Mouse (Mus musculus) frontal cortex, postnatal 14 days (tissue): Measurements from ENCODE around the gene Tmem212.
"Not testable (repeated sequence)": the region's sequence is repeated elsewhere in the genome, so short reads cannot be mapped to it uniquely, and the experiment has no call there.

Source experiments
- DNase-seq, 2 experiments: peaks; one replicate each; pipeline ENCODE4 v3.0.0; 2022; ENCODE audit warnings: low spot score in 2 of 2

Gene Tmem212

GRCm38 (mm10) chr3:27896318-27896892, at the start of gene Tmem212:
Tmem212 (minus strand) TSS chr3:27896368.
- no peak for DNase-seq

DNA sequence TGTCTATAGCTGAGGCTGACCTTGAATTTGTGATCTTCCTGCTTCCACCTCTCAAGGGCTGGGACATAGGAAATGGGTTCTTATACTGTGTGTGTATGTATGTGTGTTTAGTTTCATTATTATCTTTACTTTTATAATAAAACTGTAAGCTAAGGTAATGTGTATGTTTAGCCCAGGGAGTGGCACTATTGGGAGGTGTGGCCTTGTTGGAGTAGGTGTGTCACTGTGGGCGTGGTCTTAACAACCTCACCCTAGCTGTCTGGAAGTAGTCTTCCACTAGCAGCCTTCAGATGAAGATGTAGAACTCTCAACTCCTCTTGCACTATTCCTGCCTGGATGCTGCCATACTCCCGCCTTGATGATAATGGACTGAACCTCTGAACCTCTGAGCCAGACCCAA, 49.2 kb upstream of the Tmem212 start:
- not testable (repeated sequence) for DNase-seq

- no peak for DNase-seq
Measured at GRCm38 (mm10) chr3:27942991-27943390, 46.8 kb upstream of the Tmem212 start.

- DNase-seq: no peak
Measured at GRCm38 (mm10) chr3:27941634-27942033, 45.5 kb upstream of the Tmem212 start.

DNA sequence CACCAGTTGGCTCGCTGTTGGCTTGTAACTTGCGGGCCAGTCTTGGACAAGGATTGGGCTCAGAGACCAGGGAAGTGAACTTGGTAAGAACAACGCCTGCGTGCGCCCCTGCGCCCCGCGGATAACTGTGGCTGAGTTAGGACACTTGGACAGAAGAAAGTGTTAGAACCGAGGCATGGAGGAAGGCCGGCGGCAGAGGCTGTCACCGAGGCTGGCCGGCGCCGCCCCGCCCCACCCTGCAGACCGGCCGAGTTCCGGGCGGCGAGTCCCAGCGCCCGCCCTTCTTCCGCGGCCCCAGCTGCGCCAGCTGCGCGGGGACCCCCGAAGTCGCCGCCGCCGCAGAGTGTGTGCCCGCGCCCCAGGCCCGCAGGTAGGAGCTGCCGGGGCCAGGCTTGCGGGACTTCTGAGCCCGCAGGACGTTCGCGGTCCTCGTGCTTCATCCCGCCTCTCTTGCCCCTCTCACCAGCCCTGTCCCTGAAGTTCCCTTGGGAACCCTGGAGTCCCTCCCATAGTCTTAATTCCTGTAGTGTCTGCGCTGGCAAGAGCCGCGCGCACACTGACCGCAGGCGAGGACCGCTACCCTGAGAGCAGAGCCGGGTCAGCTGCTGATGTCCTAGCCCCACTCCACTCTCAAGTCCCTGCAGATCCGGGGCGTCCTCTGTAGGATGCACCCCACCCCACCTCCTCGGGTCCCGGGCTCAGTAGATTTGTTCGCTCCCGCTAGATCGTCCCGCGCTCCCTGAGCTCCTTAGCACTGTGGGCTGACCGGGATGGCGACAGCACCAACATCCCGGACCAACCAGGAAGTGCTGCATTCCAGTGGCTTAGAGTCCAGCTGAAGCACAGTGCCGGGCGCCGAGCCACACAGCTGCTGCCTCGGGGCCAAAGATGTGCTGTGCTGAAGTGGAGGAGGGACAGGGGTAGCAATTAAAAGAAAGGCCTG, 42.5 kb upstream of the Tmem212 start, which contains the start of gene Pld1:
Gene Pld1 (plus strand): TSS at position 315 of the 943 bp plus-strand sequence.
- DNase-seq: peak; percentile 31 to 38

- DNase-seq: no peak
Measured at GRCm38 (mm10) chr3:27937144-27938110, 41.3 kb upstream of the Tmem212 start.

DNA sequence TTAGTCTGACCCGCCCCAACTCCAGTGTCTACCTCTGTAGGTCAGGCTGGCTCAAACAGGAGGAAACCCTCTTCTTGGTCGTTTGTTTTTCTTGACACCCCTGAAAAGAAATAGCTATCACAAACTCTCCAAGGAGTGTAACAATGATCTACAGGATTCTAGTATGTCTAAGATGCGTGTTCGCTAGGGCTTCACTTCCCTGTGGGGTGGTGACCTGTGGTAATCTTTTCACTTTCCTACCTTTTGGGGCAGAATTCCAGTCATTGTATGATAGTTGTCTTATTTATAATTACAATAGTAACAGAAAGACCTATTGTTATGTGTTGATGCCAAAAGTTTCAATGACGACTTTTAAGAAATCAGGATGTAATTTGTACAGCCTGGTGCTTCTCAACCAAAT, 40.6 kb upstream of the Tmem212 start:
- no peak for DNase-seq

DNA sequence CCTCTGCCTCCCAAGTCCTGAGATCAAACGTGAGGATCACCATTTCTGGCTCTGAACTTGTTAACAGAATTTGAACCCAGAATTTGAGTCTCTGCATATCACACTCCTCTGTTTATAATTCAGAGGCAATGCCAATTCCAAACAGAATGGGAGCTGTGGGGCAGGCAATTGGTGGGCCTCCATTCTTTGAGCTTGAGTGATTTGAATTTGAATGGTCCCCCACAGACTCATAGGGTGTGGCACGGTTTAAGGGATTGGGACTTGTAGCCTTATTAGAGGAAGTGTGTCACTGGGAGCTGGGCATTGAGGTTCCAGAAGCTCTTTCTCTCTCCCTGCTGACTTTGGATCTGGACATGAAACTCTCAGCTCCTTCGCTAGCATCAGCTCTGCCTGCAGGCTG, 39.5 kb upstream of the Tmem212 start:
- DNase-seq: no peak

GRCm38 (mm10) chr3:27932391-27932790, 36.2 kb upstream of the Tmem212 start:
- DNase-seq: no peak

DNA sequence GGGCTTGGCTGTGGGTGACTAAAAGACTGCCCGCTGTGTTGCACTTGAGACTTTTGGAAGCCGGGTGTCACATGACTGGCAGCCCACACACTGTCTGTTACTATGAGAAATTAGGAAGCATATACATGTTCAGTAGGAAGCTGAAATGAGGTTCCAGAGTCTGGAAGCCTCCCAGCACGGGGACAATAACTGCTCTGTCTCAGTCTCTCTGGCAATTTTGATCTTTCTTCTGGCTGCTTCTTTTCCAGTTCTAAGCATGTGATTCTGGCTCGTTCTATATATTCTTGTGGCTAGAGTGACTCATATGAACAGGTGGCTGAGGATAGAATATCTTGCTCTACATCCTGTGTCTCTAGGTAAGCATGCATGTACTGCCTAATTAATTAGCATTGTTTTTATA, 33.1 kb upstream of the Tmem212 start:
- DNase-seq: no peak

GRCm38 (mm10) chr3:27924037-27924436, 27.9 kb upstream of the Tmem212 start:
- DNase-seq: no peak

DNA sequence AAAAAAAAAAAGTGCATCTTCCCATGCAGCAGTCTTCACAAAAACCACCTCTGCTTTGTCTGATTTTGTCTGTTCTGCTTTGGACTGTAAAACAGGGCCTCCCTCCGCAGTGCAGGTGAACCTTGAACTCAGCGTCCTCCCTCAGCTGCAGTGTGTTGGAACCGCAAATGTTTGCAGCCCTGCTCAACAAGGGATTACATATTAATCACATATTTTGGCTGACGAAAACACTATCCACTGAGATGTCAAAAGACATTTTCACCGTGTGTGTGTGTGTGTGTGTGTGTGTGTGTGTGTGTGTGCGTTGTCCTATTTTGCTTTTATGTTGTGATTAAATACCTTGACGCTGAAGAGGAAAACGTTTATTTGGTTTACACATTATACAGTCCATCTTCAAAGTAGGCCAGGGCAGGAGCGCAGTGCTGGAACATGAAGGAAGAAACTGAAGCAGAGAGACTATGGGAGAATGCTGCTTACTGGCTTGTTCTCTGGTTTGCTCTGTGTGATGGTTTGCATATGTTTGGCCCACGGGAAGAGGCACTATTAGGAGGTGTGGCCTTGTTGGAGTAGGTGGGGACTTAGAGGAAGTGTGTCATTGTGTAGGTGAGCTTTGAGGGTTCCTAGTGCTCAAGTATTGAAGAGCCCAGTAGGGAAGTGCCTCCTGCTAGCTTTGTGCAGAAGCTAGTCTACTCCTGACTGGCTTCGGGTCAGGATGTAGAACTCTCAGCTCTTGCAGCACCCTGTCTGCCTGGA, 25.3 kb upstream of the Tmem212 start:
- DNase-seq: no peak

- no peak for DNase-seq
Measured at GRCm38 (mm10) chr3:27918656-27919436, 22.7 kb upstream of the Tmem212 start.

DNA sequence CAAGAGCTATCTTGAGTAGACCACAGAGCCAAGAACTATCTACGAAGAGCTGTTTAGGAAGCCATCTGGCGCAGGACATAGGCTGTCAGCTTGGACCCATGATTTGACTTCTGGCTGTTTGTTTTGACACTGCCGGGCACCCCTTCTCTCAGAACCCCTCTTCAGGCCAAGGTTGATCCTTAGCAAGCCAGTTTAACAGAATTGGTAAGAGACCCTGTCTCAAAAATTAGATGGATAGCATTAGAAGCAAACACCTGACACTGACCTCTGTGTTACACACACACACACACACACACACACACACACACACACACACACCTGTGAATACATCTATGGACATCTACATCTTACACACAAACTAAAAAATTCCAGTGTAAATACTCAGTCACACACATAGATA, 12.8 kb upstream of the Tmem212 start:
- DNase-seq: no peak

DNA sequence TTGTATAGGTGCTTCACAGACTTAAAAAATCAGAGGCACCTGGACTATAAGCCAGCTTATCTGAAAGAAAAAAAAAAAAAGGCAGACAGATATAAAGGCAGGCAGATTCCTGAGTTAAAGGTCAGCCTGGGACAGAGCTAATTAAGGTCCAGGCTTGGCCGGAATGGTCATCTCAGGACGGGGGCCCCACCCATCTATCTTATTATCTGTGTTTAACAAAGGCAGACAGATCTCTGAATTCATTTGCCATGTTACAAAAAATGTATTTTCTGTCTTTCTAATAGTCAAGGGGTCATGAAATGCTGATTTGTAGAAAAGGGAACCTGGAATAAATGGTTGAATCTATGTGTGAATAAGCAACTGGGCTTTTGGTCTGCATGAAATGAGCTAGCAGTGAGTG, 12.1 kb upstream of the Tmem212 start:
- DNase-seq: no peak

DNA sequence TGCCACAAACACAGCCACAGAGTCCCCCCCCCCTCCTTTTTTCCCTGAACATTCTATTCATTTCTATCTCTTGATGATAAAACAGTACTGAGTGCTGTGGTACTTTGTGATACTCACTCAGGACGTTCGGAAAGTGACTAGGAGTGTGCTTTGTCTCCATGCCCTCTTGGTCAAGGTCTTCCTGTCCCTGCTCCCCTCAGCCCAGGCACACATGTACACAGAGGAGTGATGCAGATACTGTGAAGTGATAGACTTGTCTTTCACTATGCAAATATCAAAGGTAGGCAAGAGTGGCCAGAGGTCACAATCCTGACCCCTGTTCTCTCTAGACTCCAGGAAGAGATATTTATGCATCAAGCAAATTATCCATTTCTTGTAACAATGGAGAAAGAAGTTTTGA, 11.1 kb upstream of the Tmem212 start:
- no peak for DNase-seq

DNA sequence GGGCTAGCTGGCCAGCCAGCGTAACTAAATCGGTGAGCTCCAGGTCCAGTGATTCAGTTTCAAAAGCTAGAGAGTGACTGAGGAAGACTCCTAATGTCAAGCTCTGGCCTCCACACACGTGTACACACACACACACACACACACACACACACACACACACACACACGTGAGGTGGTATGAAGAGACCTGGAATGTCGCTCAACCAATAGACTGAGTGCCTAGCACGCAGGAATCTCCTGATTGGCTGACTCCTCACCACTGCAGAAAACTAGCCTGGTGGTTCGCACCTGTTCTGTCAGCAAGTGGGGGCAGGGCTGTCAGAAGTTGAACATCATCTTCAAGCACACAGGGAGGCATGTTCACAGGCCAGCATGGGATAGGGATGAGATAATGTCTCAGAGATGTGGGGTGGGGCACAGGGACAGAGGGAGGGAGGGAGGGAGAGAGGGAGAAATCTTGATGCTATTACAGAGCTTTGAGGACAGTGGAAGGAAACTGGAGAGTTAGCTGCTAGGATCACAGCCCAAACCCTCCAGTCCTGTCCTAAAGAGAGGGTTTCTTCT, 10.6 kb upstream of the Tmem212 start:
- DNase-seq: no peak

GRCm38 (mm10) chr3:27904659-27905330, 8.6 kb upstream of the Tmem212 start:
- no peak for DNase-seq

- no peak for DNase-seq
Measured at GRCm38 (mm10) chr3:27901846-27902245, 5.7 kb upstream of the Tmem212 start.
